Mouse (Mus musculus): ENCODE data around the gene A730061H03Rik. TPM values are rescaled to one million over a fixed set of nuclear protein-coding genes. Genes with fewer than 3 reads are reported as not detected.

Gene A730061H03Rik
- polyA plus RNA-seq (2012; rRNA removed) = 1.3 and 1.7 TPM in 2 replicates

- DNase-seq (ENCODE audit: extremely low spot score in 1 of 2, low spot score in 1 of 2) = peak; percentile 99
These were observed at the start of gene A730061H03Rik for GRCm38 (mm10) chr14:55560202-55561073. Gene A730061H03Rik (minus strand): TSS chr14:55560406.

- no peak for DNase-seq (ENCODE audit: extremely low spot score in 1 of 2, low spot score in 1 of 2)
These were observed 48.1 kb upstream of the A730061H03Rik start for GRCm38 (mm10) chr14:55608339-55608738.

- no peak for DNase-seq (ENCODE audit: extremely low spot score in 1 of 2, low spot score in 1 of 2)
These were observed 45.7 kb upstream of the A730061H03Rik start for GRCm38 (mm10) chr14:55605743-55606459.

- no peak for DNase-seq (ENCODE audit: extremely low spot score in 1 of 2, low spot score in 1 of 2)
These were observed 44.6 kb upstream of the A730061H03Rik start for GRCm38 (mm10) chr14:55604823-55605222.

GRCm38 (mm10) chr14:55603633-55604576 is 43.7 kb upstream of the A730061H03Rik start:
- peak; percentile 78 to 90 for DNase-seq (ENCODE audit: extremely low spot score in 1 of 2, low spot score in 1 of 2)

- no peak for DNase-seq (ENCODE audit: extremely low spot score in 1 of 2, low spot score in 1 of 2)
These were observed 43.0 kb upstream of the A730061H03Rik start, which contains the start of gene Irf9 for GRCm38 (mm10) chr14:55603271-55603632. Gene Irf9 (plus strand): TSS chr14:55603571.

GRCm38 (mm10) chr14:55598521-55599390 is 38.5 kb upstream of the A730061H03Rik start:
- no peak for DNase-seq (ENCODE audit: extremely low spot score in 1 of 2, low spot score in 1 of 2)

- DNase-seq (ENCODE audit: extremely low spot score in 1 of 2, low spot score in 1 of 2) = no peak
These were observed 36.0 kb upstream of the A730061H03Rik start for GRCm38 (mm10) chr14:55596036-55596690.

- no peak for DNase-seq (ENCODE audit: extremely low spot score in 1 of 2, low spot score in 1 of 2)
These were observed 32.0 kb upstream of the A730061H03Rik start for GRCm38 (mm10) chr14:55592226-55592625.

GRCm38 (mm10) chr14:55591331-55591891 is 31.2 kb upstream of the A730061H03Rik start, which contains the start of gene Rnf31:
Gene Rnf31 (plus strand): TSS chr14:55591708.
- peak; percentile 94 to 96 for DNase-seq (ENCODE audit: extremely low spot score in 1 of 2, low spot score in 1 of 2)

GRCm38 (mm10) chr14:55590748-55591330 is 30.6 kb upstream of the A730061H03Rik start, which contains the start of gene Psme2:
Gene Psme2 (minus strand): TSS chr14:55591113.
- peak; percentile 93 to 94 for DNase-seq (ENCODE audit: extremely low spot score in 1 of 2, low spot score in 1 of 2)

GRCm38 (mm10) chr14:55589771-55590448 is 29.7 kb upstream of the A730061H03Rik start:
- DNase-seq (ENCODE audit: extremely low spot score in 1 of 2, low spot score in 1 of 2) = no peak

- no peak for DNase-seq (ENCODE audit: extremely low spot score in 1 of 2, low spot score in 1 of 2)
These were observed 29.1 kb upstream of the A730061H03Rik start for GRCm38 (mm10) chr14:55589271-55589670.

GRCm38 (mm10) chr14:55586149-55586548 is 25.9 kb upstream of the A730061H03Rik start:
- DNase-seq (ENCODE audit: extremely low spot score in 1 of 2, low spot score in 1 of 2) = no peak

GRCm38 (mm10) chr14:55585566-55585960 is 25.4 kb upstream of the A730061H03Rik start:
- no peak for DNase-seq (ENCODE audit: extremely low spot score in 1 of 2, low spot score in 1 of 2)

GRCm38 (mm10) chr14:55584702-55585565 is 24.7 kb upstream of the A730061H03Rik start, which contains the start of gene Emc9:
Gene Emc9 (minus strand): TSS chr14:55585302.
- DNase-seq (ENCODE audit: extremely low spot score in 1 of 2, low spot score in 1 of 2) = peak in 1 of 2 experiments; percentile 71
